Mouse (Mus musculus) thymus, adult 2 months (tissue): ENCODE data around the gene Txndc16. TPM values are rescaled to one million over a fixed set of nuclear protein-coding genes. Genes with fewer than 3 reads are reported as not detected.
A peak's percentile ranks its signal among the peaks of the same experiment; 100 is the strongest.

ENCODE experiments used
- DNase-seq: peaks from one replicate; pipeline ENCODE4 v3.0.0; 2021
- H3K27ac ChIP-seq: fragments of 200-500 bp; 2 replicates; pipeline ENCODE4 v1.5.1; 2012; ENCODE audit warnings: low read length, control low read depth; ENCODE audit not compliant: control insufficient read depth, insufficient read depth
- H3K27me3 ChIP-seq: fragments of 200-500 bp; 2 replicates; pipeline ENCODE4 v1.6.1; 2012; ENCODE audit warnings: mild to moderate bottlenecking, low read length, moderate library complexity, mixed read lengths; ENCODE audit not compliant: control insufficient read depth, insufficient read depth
- H3K36me3 ChIP-seq: fragments of 200-500 bp; 2 replicates; pipeline ENCODE4 v1.6.1; 2012; ENCODE audit warnings: mild to moderate bottlenecking, low read length, moderate library complexity; ENCODE audit not compliant: control insufficient read depth, insufficient read depth
- H3K4me1 ChIP-seq: fragments of 200-500 bp; replicated peaks from 2 replicates; pipeline ENCODE4 v1.6.1; 2012; ENCODE audit warnings: low read length; ENCODE audit not compliant: control insufficient read depth, insufficient read depth
- H3K4me3 ChIP-seq: fragments of 200-500 bp; 2 replicates; pipeline ENCODE4 v1.5.1; 2012; ENCODE audit warnings: mild to moderate bottlenecking, low read length, control low read depth, moderate library complexity; ENCODE audit not compliant: control insufficient read depth, insufficient read depth
- CTCF ChIP-seq: fragments of 200-500 bp; IDR thresholded peaks from 2 replicates; pipeline ENCODE4 v1.5.1; 2012; ENCODE audit warnings: mild to moderate bottlenecking, control low read depth, low read length, moderate library complexity, borderline replicate concordance; ENCODE audit not compliant: control insufficient read depth, poor library complexity, insufficient read depth; ENCODE audit errors: extremely low read depth
- POLR2A ChIP-seq: fragments of 200-500 bp; IDR thresholded peaks from 2 replicates; pipeline ENCODE4 v1.6.1; 2012; ENCODE audit warnings: mild to moderate bottlenecking, low read length, control low read depth, moderate library complexity; ENCODE audit not compliant: control insufficient read depth, poor library complexity, insufficient read depth; ENCODE audit errors: extremely low read depth
- WGBS: fragments of 180-500 bp; shearing (Covaris S2); methylation state at CpG from one replicate; pipeline ENCODE4 v1.1.7; 2018; 5-methylcytosine and 5-hydroxymethylcytosine counted together
- polyA plus RNA-seq: library from polyadenylated mRNA; depleted of rRNA; stranded (reverse); fragments of >200 nt; gene quantifications from 2 replicates; pipeline ENCODE4 v1.2.3, GENCODE M21; 2012

Txndc16 gene
- polyA plus RNA-seq, 1 experiment, result 10.8 TPM

- peak; percentile 41 for TF ChIP-seq POLR2A
- TF ChIP-seq CTCF, result no peak; the same call in 1 of the 2 replicates
Observed at GRCm38 (mm10) chr14:45219281-45220089, 643 bp downstream of the Txndc16 start, which contains the start of gene Gpr137c. Gene Gpr137c, plus strand, starts transcription at chr14:45219717.

GRCm38 (mm10) chr14:45217693-45218092 lies 2.4 kb downstream of the Txndc16 start:
- Histone ChIP-seq H3K27ac (no peak overlapping the region), H3K4me3 (no peak overlapping the region), H3K27me3 (no peaks in the 10 kb centered on the region), H3K4me1 (peaks cover 9% of the 10 kb centered on the region), H3K36me3 (no peaks in the 10 kb centered on the region)
- TF ChIP-seq POLR2A (no peak), CTCF (no peak)
- 96% methylated on average over 4 of the region's 4 CpGs for WGBS
- no peak for DNase-seq

More at GRCm38 (mm10) chr14:45219281-45220089, 643 bp downstream of the Txndc16 start, which contains the start of gene Gpr137c:
- peak; percentile 98 for DNase-seq
- H3K4me3 ChIP-seq, result peak within 1 kb of the TSS; percentile 52
- H3K27me3 ChIP-seq, result no peaks in the 10 kb centered on the region
- no peaks in the 10 kb centered on the region for H3K36me3 ChIP-seq
- H3K27ac ChIP-seq, result peak within 1 kb of the TSS; percentile 58
- H3K4me1 ChIP-seq, result peaks cover 9% of the 10 kb centered on the region
- WGBS, result 1% methylated on average over 86 of the region's 86 CpGs

DNA sequence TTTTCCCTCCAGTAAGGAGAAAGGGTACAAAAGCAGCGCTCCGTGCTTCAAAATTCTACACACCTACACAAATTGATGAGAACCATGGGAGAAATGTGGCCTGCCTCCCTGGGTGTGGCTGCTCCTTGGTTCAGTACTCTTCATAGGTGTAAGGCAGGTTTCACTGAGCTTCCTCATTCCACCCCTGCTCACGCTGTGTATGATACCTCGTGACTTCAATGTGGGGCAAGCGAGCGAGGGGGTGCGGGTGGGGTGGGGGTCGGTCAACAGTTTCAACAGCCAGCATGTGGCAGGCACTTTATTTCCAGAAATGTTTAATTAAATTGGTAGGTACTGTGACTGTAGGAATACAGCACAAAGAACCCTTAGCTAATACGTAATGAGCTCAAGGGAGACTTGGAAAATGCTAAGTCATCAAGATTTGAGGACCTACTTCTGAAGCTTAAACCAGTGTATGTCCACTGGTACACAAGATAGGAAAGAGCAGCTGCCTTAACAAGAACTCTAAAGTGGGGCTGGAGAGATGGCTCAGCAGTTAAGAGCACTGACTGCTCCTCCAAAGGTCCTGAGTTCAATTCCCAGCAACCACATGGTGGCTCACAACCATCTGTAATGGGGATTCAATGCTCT lies 3.3 kb downstream of the Txndc16 start:
- Histone ChIP-seq H3K36me3 (no peaks in the 10 kb centered on the region; the same call in 1 of the 2 replicates), H3K27me3 (no peaks in the 10 kb centered on the region), H3K27ac (no peak overlapping the region), H3K4me3 (no peak overlapping the region), H3K4me1 (peaks cover 11% of the 10 kb centered on the region)
- DNase-seq, result no peak
- WGBS, result 97% methylated on average over 9 of the region's 9 CpGs
- TF ChIP-seq CTCF, result no peak
- no peak for TF ChIP-seq POLR2A

DNA sequence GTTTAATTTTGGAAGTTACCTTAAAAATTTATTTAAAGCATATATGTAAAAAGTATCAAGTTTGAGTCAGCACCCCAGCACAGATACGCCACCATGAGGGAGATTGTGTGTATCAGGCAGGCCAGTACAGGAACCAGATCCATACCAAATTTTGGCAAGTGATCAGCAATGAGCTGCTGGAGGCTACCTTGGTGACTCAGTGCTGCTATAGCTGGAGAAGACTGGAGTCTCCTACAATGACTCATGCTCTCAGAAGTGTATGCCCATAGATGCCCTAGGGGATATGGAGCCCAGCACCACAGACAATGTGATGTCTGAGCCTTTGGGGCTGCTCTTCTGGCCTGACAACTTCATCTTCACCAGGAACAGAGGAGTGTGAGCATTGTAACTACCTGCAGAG lies 8.7 kb downstream of the Txndc16 start:
- Histone ChIP-seq H3K27ac (no peak overlapping the region), H3K4me3 (no peak overlapping the region), H3K27me3 (no peaks in the 10 kb centered on the region), H3K36me3 (peaks cover 14% of the 10 kb centered on the region), H3K4me1 (0 out of 2 replicates have a peak, but pooled peaks cover 2% of the 10 kb centered on the region)
- 98% methylated on average over 1 of the region's 1 CpGs for WGBS
- no peak for DNase-seq
- no peak for TF ChIP-seq POLR2A
- no peak for TF ChIP-seq CTCF

- Histone ChIP-seq H3K36me3 (peaks cover 14% of the 10 kb centered on the region), H3K4me3 (no peak overlapping the region), H3K27ac (no peak overlapping the region), H3K4me1 (0 out of 2 replicates have a peak, but pooled peaks cover 2% of the 10 kb centered on the region), H3K27me3 (no peaks in the 10 kb centered on the region)
- DNase-seq, result no peak
- no peak for TF ChIP-seq POLR2A
- TF ChIP-seq CTCF, result no peak
- 93% methylated on average over 4 of the region's 4 CpGs for WGBS
Observed at GRCm38 (mm10) chr14:45210683-45211082, 9.4 kb downstream of the Txndc16 start.

DNA sequence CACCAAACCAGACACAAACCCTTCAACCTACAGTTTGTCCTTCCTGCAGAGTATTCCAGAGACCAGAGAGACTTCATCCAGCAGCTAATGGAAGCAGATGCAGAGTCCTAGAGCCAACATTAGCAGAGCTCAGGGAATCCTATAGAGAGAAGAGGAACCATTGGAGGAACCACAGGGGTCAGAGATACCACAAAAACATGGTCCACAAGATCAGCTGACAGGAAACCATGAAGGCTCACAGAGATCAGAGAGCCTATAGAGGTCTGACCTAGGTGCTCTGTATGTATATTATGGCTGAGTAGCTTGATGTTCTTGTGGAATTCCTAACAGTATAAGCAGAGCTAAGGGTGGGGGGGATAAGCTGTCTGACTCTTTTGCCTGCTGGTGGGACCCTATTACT lies 19.5 kb downstream of the Txndc16 start:
- peaks cover 12% of the 10 kb centered on the region; the same call in 1 of the 2 replicates for H3K36me3 ChIP-seq
- H3K4me3 ChIP-seq, result no peak overlapping the region
- H3K4me1 ChIP-seq, result no peaks in the 10 kb centered on the region
- H3K27ac ChIP-seq, result no peak overlapping the region
- TF ChIP-seq POLR2A (no peak), CTCF (no peak)
- no peaks in the 10 kb centered on the region for H3K27me3 ChIP-seq
- DNase-seq, result no peak
